Mouse (Mus musculus): ENCODE measurements at regions not wholly inside any gene's neighbourhood (a gene's known extent, or its start where the extent isn't known, plus 50 kb on each side); places are given as distances from the start of the nearest gene placed in this dataset. TPM values are rescaled to one million over a fixed set of nuclear protein-coding genes. Genes with fewer than 3 reads are reported as not detected.

DNA sequence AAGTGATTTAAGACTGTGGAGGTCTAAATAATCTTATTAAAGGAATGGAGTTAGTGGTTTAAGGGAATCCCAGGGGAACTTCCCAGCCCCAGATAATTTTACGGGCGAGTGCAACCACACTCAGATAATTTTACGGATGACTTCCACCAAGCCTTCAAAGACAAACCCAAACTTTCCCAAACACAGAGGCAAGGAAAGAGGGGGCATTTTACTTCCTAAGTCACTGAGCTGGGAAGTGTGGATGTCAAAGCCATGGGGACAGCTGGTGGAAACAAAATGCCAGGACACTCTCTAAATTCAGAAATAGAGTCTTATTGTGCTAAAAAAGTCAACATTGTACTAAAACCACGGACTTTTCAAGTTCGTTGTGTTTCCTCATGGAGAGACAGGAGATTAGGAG is 227.9 kb upstream of the BB014433 start:
- DNase-seq, result no peak
- intact Hi-C loops (cut with DNase I), result loop anchor here (10.0 kb wide), 1 partner anchor 191 kb away; no protein-coding TSS in a partner anchor

DNA sequence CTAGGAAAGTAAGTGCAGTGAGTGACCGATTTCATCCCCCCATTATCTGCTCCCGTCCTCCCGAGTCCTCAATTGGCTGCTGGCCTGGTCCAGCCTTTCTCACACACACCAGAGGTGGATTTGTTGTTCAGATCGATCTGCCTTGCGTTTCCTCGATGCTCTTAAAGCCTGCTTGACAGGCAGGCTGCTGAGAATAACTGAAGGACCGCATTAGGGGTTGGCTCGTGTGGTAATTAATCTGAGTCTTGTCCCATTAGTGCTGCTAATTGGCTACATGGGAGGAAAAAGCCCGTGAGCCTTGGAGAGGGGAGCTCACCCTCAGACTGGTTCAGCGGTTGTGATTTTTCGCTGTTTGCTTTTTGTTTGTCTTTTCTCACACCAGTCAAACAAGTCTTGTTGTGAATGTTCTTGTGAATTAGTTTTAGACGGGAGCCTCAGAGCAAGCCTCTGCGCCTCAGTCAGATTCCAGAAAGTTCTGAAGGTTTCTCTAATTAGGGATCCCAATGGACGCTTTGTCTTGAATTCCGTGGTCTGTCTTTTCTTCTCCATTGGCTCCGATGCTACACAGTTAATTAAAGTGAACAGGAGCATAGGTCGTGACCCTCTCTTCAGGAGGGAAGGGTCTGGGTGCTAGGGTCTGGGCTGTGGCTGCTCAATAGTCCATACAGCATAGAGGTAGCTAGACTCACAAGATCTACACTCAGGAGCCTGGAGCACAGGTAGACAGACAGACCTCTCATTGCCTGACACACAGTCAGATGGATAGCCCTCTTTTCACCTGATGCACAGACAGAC is 226.1 kb upstream of the BB014433 start:
- DNase-seq, result no peak

DNA sequence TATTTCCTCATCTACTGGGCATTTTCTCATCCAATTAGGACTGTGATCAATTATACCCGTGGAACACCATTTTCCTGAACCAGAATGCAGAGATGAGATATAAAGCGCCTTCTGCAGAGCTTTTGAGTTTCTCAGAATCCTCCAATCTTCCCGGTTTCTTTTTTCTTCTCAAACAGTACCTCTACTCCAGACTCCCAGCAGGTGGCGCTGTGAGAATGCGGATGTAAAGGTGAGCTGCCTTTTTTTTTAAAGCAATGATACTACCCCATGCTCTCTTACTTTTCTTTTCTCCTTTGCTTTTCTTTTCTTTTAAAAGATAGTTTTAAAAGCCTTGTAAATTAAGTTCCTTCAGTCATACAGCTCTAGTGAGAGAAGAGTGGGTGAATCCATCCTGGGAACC is 224.4 kb upstream of the BB014433 start:
- intact Hi-C loops (cut with DNase I), result loop anchor here (10.0 kb wide), 1 partner anchor 195 kb away; no protein-coding TSS in a partner anchor
- peak; percentile 86 for DNase-seq

More for the DNA sequence above, 226.1 kb upstream of the BB014433 start:
- intact Hi-C loops (cut with DNase I), result loop anchor here (10.0 kb wide), 1 partner anchor 193 kb away; no protein-coding TSS in a partner anchor

DNA sequence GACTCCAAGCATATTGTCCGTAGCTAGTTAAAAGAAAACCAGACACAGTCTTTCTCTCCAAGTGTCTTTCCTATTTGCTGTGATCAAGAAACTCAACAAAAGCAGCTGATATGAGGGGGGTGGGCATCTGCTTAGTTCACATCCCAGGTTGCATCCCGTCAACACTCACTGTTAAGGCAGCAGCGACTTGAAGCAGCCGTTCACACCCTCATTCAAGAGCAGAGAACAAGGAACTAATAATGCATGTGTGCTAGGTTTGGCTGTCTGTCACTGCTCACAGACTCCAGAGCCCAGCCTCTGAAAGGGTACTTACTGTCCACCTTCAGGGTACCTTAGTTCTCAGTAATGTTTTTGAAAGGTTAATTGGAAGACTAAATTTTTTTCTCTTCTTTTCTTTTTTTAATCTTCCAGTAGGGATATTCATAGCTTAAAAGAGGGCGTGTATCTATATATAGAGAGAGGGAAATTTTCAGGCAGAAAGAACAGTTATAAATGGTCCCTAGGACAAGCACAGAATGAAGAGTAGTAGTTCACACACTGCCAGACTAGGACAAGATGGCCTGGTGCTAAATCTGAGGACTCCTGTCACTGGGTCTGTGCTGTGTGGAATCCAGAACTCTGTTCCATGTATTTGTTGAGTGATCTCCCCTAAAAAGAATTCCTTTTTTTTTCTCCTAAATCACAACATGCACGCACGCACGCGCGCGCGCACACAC is 199.1 kb upstream of the BB014433 start:
- intact Hi-C loops (cut with DNase I), result no loop called here
- DNase-seq, result no peak

DNA sequence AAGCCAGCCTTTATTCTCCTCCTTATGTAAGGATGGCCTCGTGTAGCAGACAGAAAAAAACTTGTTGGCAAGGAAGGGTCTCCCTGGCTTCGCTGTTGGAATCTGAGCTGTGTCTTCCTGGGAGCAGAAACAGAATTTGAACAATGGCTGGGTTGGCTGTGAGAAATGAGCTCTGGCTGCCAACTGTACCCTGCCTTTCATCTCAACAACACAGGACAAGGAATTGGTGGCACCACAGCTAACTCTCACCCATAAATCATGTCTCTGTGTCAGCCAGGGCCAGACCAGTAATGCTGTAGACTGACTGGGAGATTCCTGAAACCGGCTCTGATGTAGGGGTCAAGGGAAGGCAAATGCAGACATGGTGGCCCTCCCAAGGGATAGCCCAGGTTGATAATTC is 189.5 kb upstream of the BB014433 start:
- DNase-seq, result no peak
- intact Hi-C loops (cut with DNase I), result no loop called here

DNA sequence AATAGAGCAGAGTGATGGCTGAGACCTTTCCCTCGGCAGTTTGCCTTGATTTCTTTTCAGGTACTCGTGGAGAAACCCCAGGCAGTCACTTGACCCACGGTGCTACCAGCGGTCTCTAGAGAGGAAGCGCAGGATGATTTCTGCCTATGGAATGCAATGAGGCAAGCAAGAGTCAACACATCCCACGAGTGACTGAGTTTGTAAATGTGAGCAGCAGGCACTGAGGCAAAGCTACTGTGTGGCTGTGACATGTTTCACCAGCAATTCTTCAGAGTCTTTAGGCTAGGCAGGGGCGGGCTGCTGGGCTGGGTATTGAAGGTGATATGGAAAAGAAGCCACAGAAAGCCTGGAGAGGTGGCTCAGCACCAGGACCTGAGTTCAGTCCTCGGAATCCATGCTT is 187.4 kb upstream of the BB014433 start:
- no peak for DNase-seq
- intact Hi-C loops (cut with DNase I), result no loop called here

DNA sequence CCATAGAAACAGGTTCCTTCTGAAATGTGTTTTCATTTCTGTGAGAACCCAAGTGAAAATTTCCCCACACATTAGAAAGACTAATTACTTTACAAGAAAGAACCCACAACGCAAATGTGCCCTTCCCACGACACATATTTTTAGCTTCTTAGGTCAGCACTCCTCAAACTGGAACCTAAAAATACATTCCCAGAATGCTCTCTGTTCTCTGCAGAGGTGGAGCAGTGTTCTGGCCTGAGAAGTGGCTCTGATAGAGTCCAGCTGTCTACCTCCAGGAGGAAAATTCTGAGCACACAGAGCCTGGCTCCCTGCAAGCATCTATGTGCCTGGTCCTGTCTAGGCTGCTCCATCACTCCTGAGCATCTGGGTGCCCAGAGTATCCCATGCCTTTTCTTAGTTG is 184.3 kb upstream of the BB014433 start:
- DNase-seq, result no peak
- intact Hi-C loops (cut with DNase I), result no loop called here

DNA sequence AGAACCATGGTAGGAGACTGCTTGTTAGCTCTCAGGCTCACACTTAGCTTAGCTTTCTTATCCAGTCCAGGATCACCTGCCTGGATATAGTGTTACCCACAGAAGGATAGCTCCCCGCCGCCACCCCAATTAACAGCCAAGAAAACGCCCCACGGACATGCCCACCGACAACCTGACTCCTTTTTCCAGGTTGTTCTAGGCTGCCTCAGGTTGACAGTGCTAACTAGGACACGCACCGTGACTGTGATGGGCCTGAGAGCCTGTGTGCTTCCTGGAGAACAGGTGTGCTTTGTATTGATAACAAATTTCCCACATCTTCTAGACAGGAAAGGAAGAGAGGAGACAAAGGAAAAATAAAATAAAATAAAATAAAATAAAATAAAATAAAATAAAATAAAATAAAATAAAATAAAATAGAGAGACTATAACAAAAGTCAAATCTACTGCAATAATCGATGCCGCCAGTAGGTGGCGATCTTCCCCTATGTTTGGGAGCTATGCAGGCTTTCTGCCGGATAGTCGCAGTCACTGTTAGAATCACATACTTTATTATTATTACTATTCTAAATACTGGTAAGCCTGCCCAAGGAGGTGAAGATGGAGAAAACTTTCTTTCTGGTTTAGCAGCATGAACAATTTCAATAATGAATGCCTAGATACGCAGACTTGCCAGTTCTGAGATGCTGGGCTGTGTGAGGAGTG is 175.5 kb upstream of the BB014433 start:
- intact Hi-C loops (cut with DNase I), result no loop called here
- peak; percentile 70 for DNase-seq

DNA sequence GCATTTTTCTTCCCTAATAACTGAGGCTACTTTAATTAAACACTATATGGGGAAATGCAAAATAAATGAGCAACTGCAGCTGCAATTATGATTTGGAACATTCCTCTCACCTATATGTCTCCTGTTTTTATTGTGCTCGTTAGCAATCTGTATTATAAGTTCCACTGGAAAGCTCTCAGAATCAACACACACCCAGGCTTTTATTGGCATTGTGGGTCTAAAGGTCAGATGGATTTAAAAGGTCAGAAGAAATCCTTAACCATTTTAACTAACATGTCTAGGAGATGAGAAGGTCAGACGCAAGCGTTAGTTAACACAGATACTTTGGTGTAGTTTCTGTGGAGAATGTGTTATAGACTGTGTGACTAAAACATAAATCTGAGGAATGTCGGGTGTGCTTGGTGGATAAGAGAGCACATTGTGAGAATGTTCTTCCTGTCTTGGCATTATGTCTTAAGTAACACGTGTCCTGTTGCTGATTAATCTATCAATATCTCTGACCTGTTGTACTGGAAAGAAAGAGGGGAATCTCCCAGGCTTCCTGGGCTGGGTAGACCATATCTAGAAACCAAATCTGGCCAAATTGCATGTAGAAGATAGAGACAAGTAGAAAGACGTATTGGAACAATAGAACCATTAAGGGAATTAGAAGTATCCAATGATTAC is 164.1 kb upstream of the BB014433 start:
- intact Hi-C loops (cut with DNase I), result no loop called here

DNA sequence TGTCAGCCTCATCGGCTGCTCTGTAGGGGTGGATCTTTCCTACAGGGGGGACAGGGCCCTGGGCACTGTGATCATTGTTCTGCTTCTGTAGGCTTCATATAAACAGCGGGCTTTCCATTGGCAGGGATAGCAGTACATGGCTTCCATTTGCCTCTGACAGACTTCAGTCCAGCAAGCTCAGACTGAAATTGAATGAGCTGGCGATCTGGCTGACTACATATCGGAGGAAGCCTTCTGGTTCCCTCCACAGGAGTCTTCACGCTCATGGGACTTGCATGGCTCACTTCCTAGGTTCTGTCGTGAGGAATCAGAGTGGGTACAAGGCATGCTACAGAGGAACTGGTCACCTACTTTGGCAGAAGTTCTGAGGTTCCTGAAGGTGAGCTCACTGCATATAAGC is 155.7 kb upstream of the BB014433 start:
- peak; percentile 15 for DNase-seq
- intact Hi-C loops (cut with DNase I), result no loop called here

More for the DNA sequence above, 164.1 kb upstream of the BB014433 start:
- DNase-seq, result no peak

DNA sequence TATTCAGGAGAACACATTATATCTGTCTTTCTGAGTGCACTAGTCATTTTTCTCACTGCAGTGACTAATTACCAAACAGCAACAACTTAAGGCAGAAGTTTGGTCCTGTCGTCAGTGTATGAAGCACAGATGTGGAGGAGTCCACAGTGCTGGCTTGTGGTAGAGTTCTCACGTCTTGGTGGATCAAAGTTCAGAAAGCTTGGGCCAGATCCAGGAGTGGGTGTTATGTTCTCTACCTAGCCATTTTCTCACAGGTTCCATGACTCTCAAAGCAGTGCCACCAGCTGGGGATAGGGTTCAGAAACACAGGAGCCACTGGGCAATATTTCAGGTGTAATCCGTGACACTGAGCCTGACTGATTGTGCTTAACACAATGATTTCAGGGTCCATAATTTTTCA is 144.8 kb upstream of the BB014433 start:
- DNase-seq, result no peak
- intact Hi-C loops (cut with DNase I), result no loop called here

DNA sequence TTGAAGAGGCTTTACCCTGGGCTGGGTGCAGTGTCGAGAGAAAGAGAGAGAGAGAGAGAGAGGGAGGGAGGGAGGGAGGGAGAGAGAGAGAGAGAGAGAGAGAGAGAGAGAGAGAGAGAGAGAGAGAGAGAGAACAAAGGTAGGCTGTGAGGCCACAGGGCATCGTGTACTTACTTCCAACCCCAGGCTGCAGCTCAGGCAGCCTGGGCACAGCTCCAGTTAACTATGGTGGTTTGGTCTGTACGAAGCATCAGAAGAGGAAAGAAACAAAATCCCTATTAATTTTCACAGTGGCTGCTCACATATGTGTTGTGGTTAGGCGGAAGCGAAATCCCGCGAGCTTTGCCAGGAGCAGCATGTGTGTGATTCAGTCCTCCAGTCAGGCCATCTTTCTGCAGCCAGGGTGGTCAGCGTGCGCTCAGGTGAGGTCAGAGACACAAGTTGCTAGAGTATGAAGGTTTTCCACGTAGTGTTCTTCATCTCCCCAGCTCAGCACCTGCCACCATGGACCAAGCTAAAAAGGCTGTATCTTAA is 143.3 kb upstream of the BB014433 start:
- intact Hi-C loops (cut with DNase I), result no loop called here
- peak; percentile 10 for DNase-seq

Small RNA genes in the stretch of these regions (microRNA-seq; reads per million reads assigned to microRNA genes)
- gene Gm25255 (not detected), gene Gm25871 (not detected)
